Mouse (Mus musculus) MEL (cell line): Measurements from ENCODE around the gene Acvr1. TPM values are rescaled to one million over a fixed set of nuclear protein-coding genes. Genes with fewer than 3 reads are reported as not detected.

Source experiments
- DNase-seq: peaks from one replicate; pipeline ENCODE4 v3.0.0; 2011; ENCODE audit warnings: low read depth, low spot score
- H3K27ac ChIP-seq: 2 replicates; pipeline ENCODE4 v1.5.1; 2012; ENCODE audit warnings: low read depth, mild to moderate bottlenecking, control low read depth, low read length, moderate library complexity; ENCODE audit not compliant: control insufficient read depth
- H3K27me3 ChIP-seq, 2 experiments: fragments of 150-350 bp in 1 of 2; sonication (generic) in 1 of 2; 2 replicates each; pipeline ENCODE4 v1.6.1; 2012; ENCODE audit warnings: low read length in 2 of 2, mild to moderate bottlenecking in 2 of 2, improper control_type of control experiment in 1 of 2, moderate library complexity in 1 of 2; ENCODE audit not compliant: insufficient read depth in 2 of 2, control insufficient read depth in 1 of 2
- H3K36me3 ChIP-seq, 2 experiments: 2 replicates each; pipeline ENCODE4 v1.6.1; 2012 to 2014; ENCODE audit warnings: low read length in 2 of 2, improper control_type of control experiment in 1 of 2, inconsistent platforms in 1 of 2, mild to moderate bottlenecking in 1 of 2; ENCODE audit not compliant: insufficient read depth in 2 of 2, control insufficient read depth in 1 of 2
- H3K4me1 ChIP-seq, 2 experiments: fragments of 150-350 bp in 1 of 2; sonication (generic) in 1 of 2; 2 replicates each; pipeline ENCODE4 v1.6.1; 2012; ENCODE audit warnings: low read length in 2 of 2, improper control_type of control experiment in 1 of 2, mild to moderate bottlenecking in 1 of 2; ENCODE audit not compliant: insufficient read depth in 2 of 2, control insufficient read depth in 1 of 2
- H3K4me3 ChIP-seq, 2 experiments: fragments of 150-350 bp in 1 of 2; sonication (generic) in 1 of 2; 2 replicates each; pipeline ENCODE4 v1.5.1; 2012; ENCODE audit warnings: low read depth in 2 of 2, low read length in 2 of 2, mild to moderate bottlenecking in 2 of 2, moderate library complexity in 2 of 2, control low read depth in 1 of 2, improper control_type of control experiment in 1 of 2; ENCODE audit not compliant: control insufficient read depth in 1 of 2, insufficient read depth in 1 of 2
- H3K79me2 ChIP-seq: 2 replicates; pipeline ENCODE4 v1.6.1; 2012; ENCODE audit warnings: mild to moderate bottlenecking, low read length, moderate library complexity; ENCODE audit not compliant: control insufficient read depth, poor library complexity, insufficient read depth
- H3K9ac ChIP-seq: 2 replicates; pipeline ENCODE4 v1.6.1; 2012; ENCODE audit warnings: low read depth, mild to moderate bottlenecking, control low read depth, low read length, moderate library complexity; ENCODE audit not compliant: control insufficient read depth, poor library complexity, severe bottlenecking
- H3K9me3 ChIP-seq: fragments of 150-350 bp; sonication (generic); replicated peaks from 2 replicates; pipeline ENCODE4 v1.6.1; 2012; ENCODE audit warnings: mild to moderate bottlenecking, low read length, improper control_type of control experiment, moderate library complexity; ENCODE audit not compliant: insufficient read depth
- CHD2 ChIP-seq: IDR thresholded peaks from 2 replicates; pipeline ENCODE4 v1.6.1; 2011; ENCODE audit warnings: low read length, improper control_type of control experiment
- ELF1 ChIP-seq: IDR thresholded peaks from 2 replicates; pipeline ENCODE4 v1.6.1; 2014; ENCODE audit warnings: low read depth, mild to moderate bottlenecking, inconsistent platforms, low read length, improper control_type of control experiment, moderate library complexity
- GABPA ChIP-seq: IDR thresholded peaks from 2 replicates; pipeline ENCODE4 v1.6.1; 2012; ENCODE audit warnings: low read depth, mild to moderate bottlenecking, inconsistent platforms, low read length, improper control_type of control experiment, moderate library complexity
- GATA1 ChIP-seq: IDR thresholded peaks from 2 replicates; pipeline ENCODE4 v1.6.1; 2011; ENCODE audit warnings: low read depth, low read length, improper control_type of control experiment
- JUND ChIP-seq: IDR thresholded peaks from 2 replicates; pipeline ENCODE4 v1.6.1; 2011; ENCODE audit warnings: low read depth, mild to moderate bottlenecking, improper control_type of control experiment, low read length
- MAFK ChIP-seq: IDR thresholded peaks from 2 replicates; pipeline ENCODE4 v1.6.1; 2011; ENCODE audit warnings: low read depth, mild to moderate bottlenecking, low read length, improper control_type of control experiment, borderline replicate concordance
- MAX ChIP-seq: IDR thresholded peaks from 2 replicates; pipeline ENCODE4 v1.6.1; 2011; ENCODE audit warnings: low read length, improper control_type of control experiment
- NRF1 ChIP-seq: IDR thresholded peaks from 2 replicates; pipeline ENCODE4 v1.6.1; 2014; ENCODE audit warnings: low read depth, mild to moderate bottlenecking, inconsistent platforms, low read length, improper control_type of control experiment, moderate library complexity; ENCODE audit not compliant: poor library complexity, insufficient read depth, severe bottlenecking
- RAD21 ChIP-seq: IDR thresholded peaks from 2 replicates; pipeline ENCODE4 v1.6.1; 2011; ENCODE audit warnings: mild to moderate bottlenecking, low read depth, low read length, improper control_type of control experiment
- SIN3A ChIP-seq: IDR thresholded peaks from 2 replicates; pipeline ENCODE4 v1.6.1; 2012; ENCODE audit warnings: low read length, improper control_type of control experiment, inconsistent platforms
- TAL1 ChIP-seq: IDR thresholded peaks from 2 replicates; pipeline ENCODE4 v1.6.1; 2012; ENCODE audit warnings: mild to moderate bottlenecking, inconsistent platforms, low read length, moderate library complexity, mixed read lengths
- TBP ChIP-seq: IDR thresholded peaks from 2 replicates; pipeline ENCODE4 v1.8.0; 2011; ENCODE audit warnings: low read depth, low read length, improper control_type of control experiment
- USF1 ChIP-seq: IDR thresholded peaks from 2 replicates; pipeline ENCODE4 v1.6.1; 2014; ENCODE audit warnings: low read depth, mild to moderate bottlenecking, inconsistent platforms, low read length, improper control_type of control experiment, moderate library complexity
- ZC3H11A ChIP-seq: IDR thresholded peaks from 2 replicates; pipeline ENCODE4 v1.6.1; 2012; ENCODE audit warnings: low read depth, mild to moderate bottlenecking, inconsistent platforms, low read length, improper control_type of control experiment
- ZKSCAN1 ChIP-seq: IDR thresholded peaks from 2 replicates; pipeline ENCODE4 v1.6.1; 2012; ENCODE audit warnings: low read depth, mild to moderate bottlenecking, inconsistent platforms, low read length, improper control_type of control experiment, moderate library complexity
- polyA plus RNA-seq, 2 experiments: library from polyadenylated mRNA; stranded (reverse) in 1 of 2; unstranded in 1 of 2; fragments of >175 nt in 1 of 2; fragments of >200 nt in 1 of 2; gene quantifications; 2 replicates each; pipeline versions ENCODE4 v1.2.1 to v1.2.4; 2012; ENCODE audit warnings: low replicate concordance in 2 of 2, low read depth in 1 of 2; ENCODE audit not compliant: insufficient read length in 2 of 2, insufficient read depth in 1 of 2, missing spikeins in 1 of 2
- total RNA-seq: library from RNA; depleted of rRNA; stranded (reverse); fragments of 300-350 nt; gene quantifications from 2 replicates; pipeline ENCODE4 v1.2.3, GENCODE M21; 2012

Gene Acvr1
- total and polyA plus RNA-seq, 3 experiments = not detected

- no peaks in the 10 kb centered on the region for H3K36me3 ChIP-seq
- no peak overlapping the region for H3K4me3 ChIP-seq
- H3K27ac ChIP-seq = no peak overlapping the region
- no peak overlapping the region for H3K9ac ChIP-seq
- H3K27me3 ChIP-seq = no peaks in the 10 kb centered on the region
- no peak for TF ChIP-seq TBP
- TF ChIP-seq TAL1 = no peak
- TF ChIP-seq RAD21 = no peak
- H3K9me3 ChIP-seq = no peaks in the 10 kb centered on the region
- no peaks in the 10 kb centered on the region for H3K4me1 ChIP-seq
- no peak for DNase-seq
- H3K79me2 ChIP-seq = no peaks in the 10 kb centered on the region
Measured at GRCm38 (mm10) chr2:58529384-58529783, 37.6 kb downstream of the Acvr1 start.

DNA sequence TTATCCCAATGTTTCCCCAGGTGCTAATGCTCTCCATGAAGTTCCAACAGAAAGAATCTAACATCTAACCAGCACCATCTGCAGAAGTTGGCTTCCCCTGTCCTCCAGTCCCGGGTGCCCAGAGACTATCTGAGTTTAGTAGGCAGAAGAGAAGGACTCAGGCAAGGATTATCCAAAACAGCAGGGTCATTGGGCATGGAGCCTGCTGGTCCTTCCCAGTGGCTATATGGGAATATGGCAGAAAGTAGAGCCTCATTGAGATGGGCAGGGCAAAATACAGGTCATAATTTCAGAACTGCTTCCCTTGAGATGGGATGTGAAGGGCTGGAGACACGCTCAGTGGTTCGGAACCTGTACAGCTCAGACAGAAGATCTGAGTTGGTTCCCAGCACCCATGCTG, 39.2 kb downstream of the Acvr1 start:
- no peaks in the 10 kb centered on the region for H3K4me1 ChIP-seq

GRCm38 (mm10) chr2:58524356-58524755, 42.6 kb downstream of the Acvr1 start:
- H3K36me3 ChIP-seq = no peaks in the 10 kb centered on the region
- H3K4me3 ChIP-seq = no peak overlapping the region
- DNase-seq = no peak
- TF ChIP-seq USF1 (no peak), GATA1 (no peak), MAFK (no peak), ZC3H11A (no peak), NRF1 (no peak), JUND (no peak), CHD2 (no peak), MAX (no peak), ZKSCAN1 (no peak), GABPA (no peak), SIN3A (no peak)
- H3K9ac ChIP-seq = no peak overlapping the region
- no peaks in the 10 kb centered on the region for H3K27me3 ChIP-seq
- no peaks in the 10 kb centered on the region for H3K4me1 ChIP-seq
- H3K27ac ChIP-seq = no peak overlapping the region
- H3K79me2 ChIP-seq = no peaks in the 10 kb centered on the region
- no peaks in the 10 kb centered on the region for H3K9me3 ChIP-seq

More for the DNA sequence above, 39.2 kb downstream of the Acvr1 start:
- H3K27me3 ChIP-seq = no peaks in the 10 kb centered on the region
- H3K9me3 ChIP-seq = no peaks in the 10 kb centered on the region
- no peak overlapping the region for H3K4me3 ChIP-seq
- H3K9ac ChIP-seq = no peak overlapping the region
- DNase-seq = no peak
- H3K27ac ChIP-seq = no peak overlapping the region
- TF ChIP-seq ELF1 = no peak
- H3K79me2 ChIP-seq = no peaks in the 10 kb centered on the region
- H3K36me3 ChIP-seq = no peaks in the 10 kb centered on the region
